Mouse (Mus musculus) lung, postnatal 0 days (tissue): Measurements from ENCODE around the gene Zfyve19.

Experiments used
- CTCF ChIP-seq: IDR thresholded peaks from 2 replicates; pipeline ENCODE4 v1.5.1; 2016; ENCODE audit warnings: antibody characterized with exemption, mild to moderate bottlenecking
- EP300 ChIP-seq: IDR thresholded peaks from 2 replicates; pipeline ENCODE4 v1.6.1; 2016; ENCODE audit warnings: antibody characterized with exemption, mild to moderate bottlenecking, control low read depth

DNA sequence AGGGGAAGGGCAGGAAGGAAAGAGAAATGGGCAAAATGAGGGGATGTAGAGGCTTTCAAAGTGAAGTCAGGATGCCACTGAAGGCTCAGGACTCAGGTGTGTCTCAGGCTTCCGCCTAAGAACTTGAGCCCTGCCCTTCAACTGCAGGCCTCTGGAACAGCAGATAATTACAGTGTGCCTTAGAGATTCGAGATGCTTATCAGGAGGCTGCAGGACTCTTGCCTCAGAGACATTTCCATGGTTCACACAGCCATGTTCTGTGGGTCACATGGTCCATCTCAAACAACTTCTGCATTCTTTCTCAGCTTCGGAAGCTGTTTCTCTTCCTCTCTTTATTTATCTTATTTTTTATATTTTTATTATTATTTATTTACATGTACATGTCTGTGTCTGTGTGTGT, 45.3 kb upstream of the Zfyve19 start:
- TF ChIP-seq EP300 (no peak), CTCF (no peak)
